21 mouse cellular contexts compared by ENCODE assay signal in the genomic region with DNA sequence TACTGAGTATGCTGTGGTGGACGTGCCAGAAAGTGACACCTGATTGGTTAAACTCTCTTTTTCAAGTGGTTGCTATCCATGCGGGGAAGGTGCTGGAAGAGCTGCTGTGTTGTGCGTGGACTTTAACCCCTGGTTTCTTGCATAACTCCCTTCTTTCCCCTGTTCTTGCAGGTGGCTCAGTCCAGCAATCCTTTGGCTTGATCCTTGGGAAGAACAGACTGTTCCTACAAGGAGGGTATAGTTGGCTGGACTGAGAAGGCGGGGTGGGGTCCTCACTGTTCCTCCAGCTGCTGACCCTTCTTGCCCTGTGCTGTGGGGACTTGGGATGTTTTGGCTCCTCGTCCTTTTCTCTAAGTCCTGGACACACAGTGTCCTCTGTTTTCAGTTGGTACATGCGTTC. TPM values are rescaled to one million over a fixed set of nuclear protein-coding genes. Genes with fewer than 3 reads are reported as not detected.
DNase-seq lines count a peak whose midpoint lies in the region; ATAC-seq and TF ChIP-seq lines count a peak whose summit lies in the region.
"Had no signal": no experiment of that assay in that cellular context is flagged by ENCODE, and none has a peak within 500 bp of the region (broad histone marks: within the 10 kb centered on the region; RNA-seq: fewer than 3 reads in every experiment).

No protein-coding gene starts in this region.

- H3K9ac ChIP-seq in liver, embryonic 12.5 days = no peak overlapping the region
- no peak overlapping the region for H3K9ac ChIP-seq in liver, embryonic 11.5 days (ENCODE audit: low read depth, low read length)
- no peak overlapping the region for H3K9ac ChIP-seq in intestine, postnatal 0 days (ENCODE audit: low read depth, low read length)
- H3K9ac ChIP-seq: lung, embryonic 14.5 days had no signal

- H3K4me3 ChIP-seq in liver, embryonic 12.5 days = no peak overlapping the region
- no peak overlapping the region for H3K4me3 ChIP-seq in liver, embryonic 11.5 days (ENCODE audit: low read depth, low read length)
- H3K4me3 ChIP-seq in intestine, postnatal 0 days (ENCODE audit: low read depth, low read length) = no peak overlapping the region
- H3K4me3 ChIP-seq in left cerebral cortex, adult 2 months = no peak overlapping the region
- H3K4me3 ChIP-seq: heart, embryonic 10.5 days had no signal

- ATAC-seq in liver, embryonic 12.5 days = peak; percentile 27; the same call in 1 of the 2 replicates
- no peak for ATAC-seq in liver, embryonic 11.5 days (replicated peaks; ENCODE audit: low FRiP score)
- ATAC-seq in intestine, postnatal 0 days = peak; percentile 85
- ATAC-seq: forebrain, embryonic 16.5 days; inflammation-experienced regulatory T-cells, adult 6 months had no signal

- 0 out of 2 replicates have a peak, but pooled peaks cover 7% of the 10 kb centered on the region for H3K4me1 ChIP-seq in liver, embryonic 12.5 days
- H3K4me1 ChIP-seq in liver, embryonic 11.5 days (replicated peaks; ENCODE audit: control insufficient read depth, insufficient read depth, low read length) = no peaks in the 10 kb centered on the region; the same call in 1 of the 2 replicates
- peaks cover 8% of the 10 kb centered on the region; the same call in 1 of the 2 replicates for H3K4me1 ChIP-seq in intestine, postnatal 0 days (replicated peaks; ENCODE audit: control insufficient read depth, insufficient read depth, low read length)

- H3K4me2 ChIP-seq in liver, embryonic 12.5 days = no peak overlapping the region
- no peak overlapping the region for H3K4me2 ChIP-seq in liver, embryonic 11.5 days
- H3K4me2 ChIP-seq in intestine, postnatal 0 days (replicated peaks; ENCODE audit: low read depth) = no peak overlapping the region
- H3K4me2 ChIP-seq: lung, embryonic 14.5 days had no signal

- WGBS in liver, embryonic 12.5 days (ENCODE audit: insufficient replicate concordance) = 67% methylated on average over 6 of the region's 6 CpGs
- WGBS in liver, embryonic 11.5 days = 76% methylated on average over 6 of the region's 6 CpGs
- 58% methylated on average over 6 of the region's 6 CpGs for WGBS in intestine, postnatal 0 days

- DNase-seq in liver, embryonic 11.5 days (ENCODE audit: low spot score) = no peak
- DNase-seq in kidney, postnatal 25 days = peak; percentile 68 to 84
- peak; percentile 59 for DNase-seq in testis, postnatal 14 days (ENCODE audit: low spot score)
- DNase-seq in layer of hippocampus, postnatal 25 days (ENCODE audit: extremely low spot score in 1 of 2, low spot score in 1 of 2) = no peak
- no peak for DNase-seq in embryo, embryonic 9.5 days (ENCODE audit: extremely low spot score)
- no peak for DNase-seq in left cerebral cortex, adult 2 months (ENCODE audit: extremely low spot score in 1 of 2, low spot score in 2 of 2)
- DNase-seq: adrenal gland, postnatal 25 days; cerebellum, adult 11-12 months; cerebellum, postnatal 14 days; gastrocnemius, postnatal 36 days; lung, embryonic 14.5 days; lung, postnatal 36 days; right cerebral cortex, postnatal 25 days; thymus, postnatal 25 days had no signal

- H3K27ac ChIP-seq in liver, embryonic 12.5 days = no peak overlapping the region
- no peak overlapping the region for H3K27ac ChIP-seq in liver, embryonic 11.5 days (ENCODE audit: low read depth, low read length)
- H3K27ac ChIP-seq in intestine, postnatal 0 days (ENCODE audit: low read depth, low read length) = 0 out of 2 replicates have a peak overlapping the region, but pooled peaks have one; percentile 9
- H3K27ac ChIP-seq in left cerebral cortex, adult 2 months = no peak overlapping the region
- H3K27ac ChIP-seq: heart, embryonic 10.5 days had no signal

- intact Hi-C loops in left cerebral cortex, adult 2 months (cut with DNase I) = no loop called here

- no peak for TF ChIP-seq CTCF in intestine, postnatal 0 days (IDR thresholded peaks at IDR 0.05; ENCODE audit: low read depth)
- TF ChIP-seq CTCF in left cerebral cortex, adult 2 months (IDR thresholded peaks at IDR 0.05) = no peak

- no peaks in the 10 kb centered on the region for H3K27me3 ChIP-seq in liver, embryonic 12.5 days (replicated peaks)
- no peaks in the 10 kb centered on the region for H3K27me3 ChIP-seq in liver, embryonic 11.5 days (replicated peaks; ENCODE audit: control insufficient read depth, insufficient read depth, low read length)
- H3K27me3 ChIP-seq in intestine, postnatal 0 days (replicated peaks; ENCODE audit: control insufficient read depth, insufficient read depth, low read length) = no peaks in the 10 kb centered on the region

- peaks cover 13% of the 10 kb centered on the region for H3K36me3 ChIP-seq in liver, embryonic 12.5 days
- H3K36me3 ChIP-seq in liver, embryonic 11.5 days (ENCODE audit: control insufficient read depth, insufficient read depth, low read length) = no peaks in the 10 kb centered on the region
- no peaks in the 10 kb centered on the region for H3K36me3 ChIP-seq in intestine, postnatal 0 days (ENCODE audit: control insufficient read depth, insufficient read depth)

- no peaks in the 10 kb centered on the region for H3K9me3 ChIP-seq in liver, embryonic 12.5 days (replicated peaks)
- peaks cover 5% of the 10 kb centered on the region; the same call in 1 of the 2 replicates for H3K9me3 ChIP-seq in liver, embryonic 11.5 days (ENCODE audit: control insufficient read depth, low read length)
- H3K9me3 ChIP-seq in intestine, postnatal 0 days (ENCODE audit: control insufficient read depth) = no peaks in the 10 kb centered on the region; the same call in 1 of the 2 replicates
- H3K9me3 ChIP-seq: heart, embryonic 10.5 days had no signal

RNA-seq across cellular contexts. Expression of a gene that starts 36.4 kb away (rescaled TPM):
- 11.6 and 12.6 TPM in 2 replicates for polyA plus RNA-seq in liver, embryonic 12.5 days (2016; fragmentation: Nextera tagmentation; extraction: Ambion mirVana)
- 12.8 and 13.7 TPM in 2 replicates for polyA plus RNA-seq in liver, embryonic 11.5 days (2014; fragmentation: Nextera tagmentation; extraction: Ambion mirVana)
- polyA plus RNA-seq in intestine, postnatal 0 days (2015; fragmentation: Nextera tagmentation; extraction: Ambion mirVana) = 11.9 and 12.3 TPM in 2 replicates
- total RNA-seq in layer of hippocampus, postnatal 25 days (2021) = 1 to 10 TPM; 2.1 to 2.9 TPM
- total RNA-seq in left cerebral cortex, adult 2 months (2021) = 1 to 10 TPM; 2.7 to 3.9 TPM
- total RNA-seq: megakaryocyte-erythroid progenitor cell, adult 5-6 weeks; neutrophil, adult 5-6 weeks had no signal

Comparison
In these comparisons a context has a peak if more than half of its experiments do, and no peak if none do; other contexts are left out.
1. DNase-seq: peak in kidney, postnatal 25 days (2 of 2) and testis, postnatal 14 days (single experiment); none in liver, embryonic 11.5 days (single experiment), layer of hippocampus, postnatal 25 days (0 of 2), embryo, embryonic 9.5 days (single experiment) and left cerebral cortex, adult 2 months (0 of 2).